Mouse (Mus musculus): ENCODE data around the gene Agpat3. TPM values are rescaled to one million over a fixed set of nuclear protein-coding genes. Genes with fewer than 3 reads are reported as not detected.

Gene Agpat3
- polyA plus RNA-seq, 1 experiment = 247 TPM

DNA sequence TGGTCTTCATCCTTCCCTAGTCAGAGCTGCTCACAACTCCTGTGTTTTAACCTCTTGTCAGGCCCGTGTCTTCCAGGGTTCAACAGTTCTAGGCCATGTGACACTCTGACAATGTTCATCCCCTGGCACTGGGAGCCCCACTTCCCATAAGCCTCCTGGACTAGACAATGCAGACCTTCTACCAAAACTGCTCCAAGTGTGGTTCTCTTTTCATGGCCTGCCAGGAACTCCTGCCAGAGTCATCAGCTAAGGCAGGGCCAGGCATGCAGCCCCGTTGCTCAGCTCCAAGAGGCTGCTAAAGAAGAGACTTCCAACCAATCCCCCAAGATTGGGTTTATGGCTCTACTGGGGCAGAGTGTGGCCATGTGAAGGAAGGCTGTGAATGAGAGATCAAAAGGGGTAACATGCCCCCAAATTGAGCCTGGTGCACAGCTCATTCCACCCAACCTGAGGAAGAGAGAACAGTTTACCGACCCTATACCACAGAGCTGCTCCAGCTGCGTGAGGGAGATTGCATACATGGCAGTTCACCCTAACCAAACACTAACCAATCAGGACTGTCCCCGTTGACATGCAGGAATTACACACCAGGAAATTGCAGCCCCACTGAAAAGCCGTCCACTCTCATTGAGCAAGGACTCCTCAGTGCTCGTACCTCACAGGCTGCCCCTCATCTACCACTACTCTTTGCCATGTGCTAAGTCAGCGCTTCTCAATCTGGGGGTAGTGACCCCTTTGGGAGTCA, 115.2 kb downstream of the Agpat3 start:
- 60% methylated on average over 8 of the region's 8 CpGs for WGBS
- TF ChIP-seq POLR2A (IDR thresholded peaks at IDR 0.05; ENCODE audit: borderline replicate concordance, extremely low read depth, low read depth, low read length) (no peak), CTCF (IDR thresholded peaks at IDR 0.05; ENCODE audit: insufficient read depth, low read length) (no peak)
- Histone ChIP-seq H3K4me1 (ENCODE audit: control insufficient read depth, insufficient read depth, low read length) (peaks cover 6% of the 10 kb centered on the region; the same call in 1 of the 2 replicates), H3K4me3 (replicated peaks; ENCODE audit: extremely low read depth, low read depth, low read length) (no peak overlapping the region)
- DNase-seq = no peak

DNA sequence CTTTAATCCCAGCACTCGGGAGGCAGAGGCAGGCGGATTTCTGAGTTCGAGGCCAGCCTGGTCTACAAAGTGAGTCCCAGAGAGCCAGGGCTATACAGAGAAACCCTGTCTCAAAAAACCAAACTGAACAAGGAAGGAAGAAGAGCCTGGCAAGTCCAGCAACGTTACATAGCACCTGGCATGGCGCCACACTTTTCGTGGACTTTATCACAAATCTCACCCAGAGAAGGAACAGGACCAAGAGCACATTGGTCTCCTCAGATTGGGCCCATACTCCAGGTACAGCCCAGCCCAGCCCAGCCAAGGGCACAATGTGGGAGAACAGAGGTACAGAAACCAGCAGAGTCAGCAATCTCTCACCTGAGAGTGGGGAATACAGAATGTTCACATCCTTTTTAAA, 118.5 kb downstream of the Agpat3 start:
- 66% methylated on average over 6 of the region's 6 CpGs for WGBS
- DNase-seq = no peak

DNA sequence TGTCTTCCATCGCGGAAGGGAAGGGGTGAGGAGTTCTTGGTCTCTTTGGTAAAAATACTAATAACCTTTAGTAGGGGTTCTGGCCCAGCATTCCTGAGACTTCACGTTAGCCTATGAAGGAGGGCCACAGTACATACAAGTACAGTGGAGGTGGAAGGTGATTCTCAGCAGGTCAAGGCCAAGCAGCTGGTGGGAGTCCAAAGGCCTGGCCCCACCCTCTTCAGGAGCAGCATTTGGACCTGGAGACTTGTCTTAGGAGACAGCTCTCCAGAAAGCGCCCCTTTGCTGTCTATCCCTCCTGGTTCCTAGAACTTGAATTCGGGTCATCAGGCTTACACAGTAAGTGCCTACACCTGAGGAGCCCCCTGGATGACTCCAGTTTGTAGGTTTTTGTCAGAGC, 119.1 kb downstream of the Agpat3 start:
- peaks cover 2% of the 10 kb centered on the region; the same call in 1 of the 2 replicates for H3K4me1 ChIP-seq (ENCODE audit: control insufficient read depth, insufficient read depth, low read length)
- 87% methylated on average over 5 of the region's 5 CpGs for WGBS
- no peak overlapping the region for H3K4me3 ChIP-seq (replicated peaks; ENCODE audit: extremely low read depth, low read depth, low read length)
- no peak for DNase-seq
- TF ChIP-seq CTCF (IDR thresholded peaks at IDR 0.05; ENCODE audit: insufficient read depth, low read length) (no peak), POLR2A (IDR thresholded peaks at IDR 0.05; ENCODE audit: borderline replicate concordance, extremely low read depth, low read depth, low read length) (no peak)

More for the DNA sequence above, 118.5 kb downstream of the Agpat3 start:
- Histone ChIP-seq H3K4me3 (replicated peaks; ENCODE audit: extremely low read depth, low read depth, low read length) (no peak overlapping the region), H3K4me1 (ENCODE audit: control insufficient read depth, insufficient read depth, low read length) (peaks cover 4% of the 10 kb centered on the region; the same call in 1 of the 2 replicates)
- TF ChIP-seq POLR2A (IDR thresholded peaks at IDR 0.05; ENCODE audit: borderline replicate concordance, extremely low read depth, low read depth, low read length) (no peak), CTCF (IDR thresholded peaks at IDR 0.05; ENCODE audit: insufficient read depth, low read length) (no peak)

DNA sequence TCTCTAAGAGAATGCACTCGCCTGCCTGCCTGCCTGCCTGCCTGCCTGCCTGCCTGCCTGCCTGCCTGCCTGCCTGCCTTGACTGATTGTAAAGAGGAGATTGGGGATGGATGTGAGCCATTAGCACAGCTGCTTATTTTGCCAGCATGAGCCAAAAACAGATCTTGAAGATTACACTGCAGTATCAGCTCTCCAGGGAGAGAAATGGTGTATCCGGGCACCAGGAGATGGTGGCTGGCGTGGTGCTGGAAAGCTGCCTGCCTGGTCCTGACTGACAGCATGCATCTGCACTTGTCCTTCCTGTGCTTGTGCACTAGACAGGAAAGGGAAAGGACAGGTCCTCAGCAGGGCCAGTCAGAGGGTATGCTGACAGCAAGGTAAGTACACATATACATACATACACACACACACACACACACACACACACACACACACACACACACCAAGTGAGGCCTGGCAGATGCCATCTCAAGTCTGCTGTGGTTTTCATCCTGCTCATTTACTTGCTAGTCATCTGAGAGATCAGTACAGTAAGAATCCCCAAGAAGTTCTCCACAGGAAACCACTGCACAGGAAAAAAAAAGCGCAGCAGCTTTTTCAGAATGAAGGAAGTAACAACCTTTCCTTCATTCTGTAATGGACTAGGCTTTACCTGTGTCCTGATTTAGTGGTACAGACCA, 119.8 kb downstream of the Agpat3 start:
- no peak for DNase-seq
- TF ChIP-seq CTCF (IDR thresholded peaks at IDR 0.05; ENCODE audit: insufficient read depth, low read length) (no peak), POLR2A (IDR thresholded peaks at IDR 0.05; ENCODE audit: borderline replicate concordance, extremely low read depth, low read depth, low read length) (no peak)
- 76% methylated on average over 4 of the region's 4 CpGs for WGBS
- H3K4me3 ChIP-seq (replicated peaks; ENCODE audit: extremely low read depth, low read depth, low read length) = no peak overlapping the region
- H3K4me1 ChIP-seq (ENCODE audit: control insufficient read depth, insufficient read depth, low read length) = peaks cover 2% of the 10 kb centered on the region; the same call in 1 of the 2 replicates

DNA sequence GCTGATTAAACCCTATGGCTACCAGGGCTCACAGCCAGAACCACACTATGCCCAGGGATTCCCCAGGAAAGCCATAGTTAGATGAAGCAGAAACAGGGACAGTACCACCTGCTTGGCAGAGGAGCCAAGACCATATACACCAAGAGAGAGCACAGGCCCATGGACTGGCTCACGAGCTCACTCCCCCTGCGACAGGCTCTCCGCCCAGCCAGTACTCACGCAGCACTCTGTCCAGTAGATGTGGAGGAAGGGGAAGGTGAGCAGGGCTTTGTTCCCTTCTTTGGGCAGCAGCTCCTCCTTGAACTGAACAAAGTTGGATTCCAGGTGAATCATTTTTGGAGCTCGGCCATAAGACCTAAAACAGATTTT, 123.7 kb downstream of the Agpat3 start:
- 84% methylated on average over 5 of the region's 5 CpGs for WGBS
- Histone ChIP-seq H3K4me1 (ENCODE audit: control insufficient read depth, insufficient read depth, low read length) (no peaks in the 10 kb centered on the region), H3K4me3 (replicated peaks; ENCODE audit: extremely low read depth, low read depth, low read length) (no peak overlapping the region)
- TF ChIP-seq CTCF (IDR thresholded peaks at IDR 0.05; ENCODE audit: insufficient read depth, low read length) (no peak), POLR2A (IDR thresholded peaks at IDR 0.05; ENCODE audit: borderline replicate concordance, extremely low read depth, low read depth, low read length) (no peak)
- DNase-seq = no peak

DNA sequence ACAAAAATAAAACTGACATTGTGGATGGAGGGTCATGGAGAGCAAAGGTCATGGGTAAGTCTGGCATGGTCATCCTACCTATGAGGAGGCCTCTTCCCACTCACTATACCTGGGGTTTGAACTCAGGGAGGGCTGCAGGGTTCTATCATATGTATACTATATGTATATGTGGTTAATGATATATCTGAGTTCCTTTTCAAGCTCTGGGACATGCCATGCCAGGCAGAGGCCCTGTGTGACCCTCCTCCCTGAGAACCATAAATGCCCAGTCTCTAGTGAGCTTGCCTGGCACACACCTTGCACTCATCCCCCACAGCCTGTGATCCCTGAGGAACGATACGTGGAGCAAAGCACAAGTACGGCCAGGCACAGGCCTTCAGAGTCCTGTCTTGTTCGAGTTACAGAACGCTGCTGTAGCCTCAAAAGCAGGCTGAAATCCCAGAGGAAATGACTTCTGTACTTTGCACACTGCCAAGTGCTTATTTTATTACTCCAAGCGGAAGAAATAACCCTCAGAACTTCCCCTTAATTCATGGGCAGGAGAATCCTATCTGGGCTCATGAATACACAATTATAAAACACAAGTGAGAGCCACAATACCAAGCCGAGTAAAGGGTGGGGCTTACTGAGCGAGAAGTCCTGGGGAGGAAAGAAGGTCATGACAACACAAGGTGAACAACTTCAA, 124.3 kb downstream of the Agpat3 start:
- WGBS = 68% methylated on average over 8 of the region's 8 CpGs
- DNase-seq = no peak
- TF ChIP-seq CTCF (IDR thresholded peaks at IDR 0.05; ENCODE audit: insufficient read depth, low read length) (no peak), POLR2A (IDR thresholded peaks at IDR 0.05; ENCODE audit: borderline replicate concordance, extremely low read depth, low read depth, low read length) (no peak)
- Histone ChIP-seq H3K4me3 (replicated peaks; ENCODE audit: extremely low read depth, low read depth, low read length) (no peak overlapping the region), H3K4me1 (ENCODE audit: control insufficient read depth, insufficient read depth, low read length) (no peaks in the 10 kb centered on the region)

DNA sequence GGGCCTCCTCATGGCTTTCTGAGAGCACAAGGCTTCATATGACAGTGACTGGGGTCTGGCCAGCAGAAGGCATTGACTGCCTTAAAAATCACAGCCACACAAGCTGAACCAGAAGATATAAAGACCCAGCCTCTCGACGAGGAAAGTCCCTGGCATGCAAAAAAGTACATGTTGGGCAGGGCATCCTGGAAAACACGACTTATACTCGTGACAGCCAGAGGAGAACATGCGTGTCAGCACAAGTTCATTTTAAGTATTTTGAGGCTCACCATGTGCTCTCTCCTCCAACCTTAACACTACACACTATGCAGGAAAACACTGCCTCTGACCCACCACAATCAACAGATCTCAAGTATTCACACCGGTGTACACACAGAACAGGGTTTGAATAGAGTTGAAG, 128.2 kb downstream of the Agpat3 start:
- 87% methylated on average over 6 of the region's 6 CpGs for WGBS
- no peak for DNase-seq
- Histone ChIP-seq H3K4me3 (replicated peaks; ENCODE audit: extremely low read depth, low read depth, low read length) (no peak overlapping the region), H3K4me1 (ENCODE audit: control insufficient read depth, insufficient read depth, low read length) (no peaks in the 10 kb centered on the region)
- TF ChIP-seq POLR2A (IDR thresholded peaks at IDR 0.05; ENCODE audit: borderline replicate concordance, extremely low read depth, low read depth, low read length) = no peak
- no peak for TF ChIP-seq CTCF (IDR thresholded peaks at IDR 0.05; ENCODE audit: insufficient read depth, low read length)

DNA sequence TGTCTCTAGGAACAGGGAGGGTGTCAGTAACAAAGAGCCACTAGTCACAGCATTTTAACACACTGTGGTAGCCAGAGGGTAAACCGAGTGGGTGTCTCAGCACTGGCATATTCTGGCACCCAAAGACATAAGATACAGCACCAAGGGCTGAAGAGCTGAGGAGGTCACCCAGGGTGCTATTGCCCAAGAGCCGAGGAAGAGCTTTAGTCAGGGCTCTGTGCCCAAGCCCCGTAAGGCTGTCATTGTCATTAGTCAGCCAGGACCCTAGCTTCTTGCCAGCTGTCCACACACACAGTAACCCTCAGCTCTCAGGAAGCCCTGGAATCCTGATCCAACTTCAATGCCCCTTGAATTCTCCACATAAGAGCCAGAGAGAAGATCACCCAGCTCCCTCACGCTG, 129.4 kb downstream of the Agpat3 start:
- 55% methylated on average over 4 of the region's 4 CpGs for WGBS
- Histone ChIP-seq H3K4me3 (replicated peaks; ENCODE audit: extremely low read depth, low read depth, low read length) (no peak overlapping the region), H3K4me1 (ENCODE audit: control insufficient read depth, insufficient read depth, low read length) (no peaks in the 10 kb centered on the region)
- DNase-seq = no peak
- TF ChIP-seq POLR2A (IDR thresholded peaks at IDR 0.05; ENCODE audit: borderline replicate concordance, extremely low read depth, low read depth, low read length) (no peak), CTCF (IDR thresholded peaks at IDR 0.05; ENCODE audit: insufficient read depth, low read length) (no peak)

DNA sequence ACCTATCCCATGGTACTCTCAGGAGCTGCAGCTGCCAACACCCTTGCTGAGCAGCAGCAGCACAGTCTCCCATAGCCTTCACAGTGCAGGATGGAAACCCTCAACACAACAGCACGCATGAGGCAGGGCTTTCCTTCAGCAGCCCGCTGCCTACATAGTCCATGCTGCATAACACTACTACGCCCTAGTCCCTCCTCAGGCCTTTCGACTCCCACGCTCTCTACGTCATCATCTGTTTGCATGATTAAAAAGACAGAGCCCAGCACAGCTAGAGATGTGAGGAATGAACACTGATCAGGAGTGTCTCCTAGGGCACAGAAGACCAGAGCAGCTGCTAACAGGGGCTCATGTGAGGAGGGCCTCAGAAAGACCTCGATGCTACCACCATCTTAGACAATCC, 131.0 kb downstream of the Agpat3 start:
- DNase-seq = no peak
- Histone ChIP-seq H3K4me1 (ENCODE audit: control insufficient read depth, insufficient read depth, low read length) (no peaks in the 10 kb centered on the region), H3K4me3 (replicated peaks; ENCODE audit: extremely low read depth, low read depth, low read length) (no peak overlapping the region)
- WGBS = 91% methylated on average over 7 of the region's 7 CpGs
- no peak for TF ChIP-seq POLR2A (IDR thresholded peaks at IDR 0.05; ENCODE audit: borderline replicate concordance, extremely low read depth, low read depth, low read length)
- TF ChIP-seq CTCF (IDR thresholded peaks at IDR 0.05; ENCODE audit: insufficient read depth, low read length) = no peak
